Mouse (Mus musculus): Measurements from ENCODE around the gene Xntrpc. TPM values are rescaled to one million over a fixed set of nuclear protein-coding genes. Genes with fewer than 3 reads are reported as not detected.
"Not testable (repeated sequence)": the region's sequence is repeated elsewhere in the genome, so short reads cannot be mapped to it uniquely, and the experiment has no call there.

Gene Xntrpc
- total RNA-seq (2021) = 1 to 10 TPM; 1.2 TPM

DNA sequence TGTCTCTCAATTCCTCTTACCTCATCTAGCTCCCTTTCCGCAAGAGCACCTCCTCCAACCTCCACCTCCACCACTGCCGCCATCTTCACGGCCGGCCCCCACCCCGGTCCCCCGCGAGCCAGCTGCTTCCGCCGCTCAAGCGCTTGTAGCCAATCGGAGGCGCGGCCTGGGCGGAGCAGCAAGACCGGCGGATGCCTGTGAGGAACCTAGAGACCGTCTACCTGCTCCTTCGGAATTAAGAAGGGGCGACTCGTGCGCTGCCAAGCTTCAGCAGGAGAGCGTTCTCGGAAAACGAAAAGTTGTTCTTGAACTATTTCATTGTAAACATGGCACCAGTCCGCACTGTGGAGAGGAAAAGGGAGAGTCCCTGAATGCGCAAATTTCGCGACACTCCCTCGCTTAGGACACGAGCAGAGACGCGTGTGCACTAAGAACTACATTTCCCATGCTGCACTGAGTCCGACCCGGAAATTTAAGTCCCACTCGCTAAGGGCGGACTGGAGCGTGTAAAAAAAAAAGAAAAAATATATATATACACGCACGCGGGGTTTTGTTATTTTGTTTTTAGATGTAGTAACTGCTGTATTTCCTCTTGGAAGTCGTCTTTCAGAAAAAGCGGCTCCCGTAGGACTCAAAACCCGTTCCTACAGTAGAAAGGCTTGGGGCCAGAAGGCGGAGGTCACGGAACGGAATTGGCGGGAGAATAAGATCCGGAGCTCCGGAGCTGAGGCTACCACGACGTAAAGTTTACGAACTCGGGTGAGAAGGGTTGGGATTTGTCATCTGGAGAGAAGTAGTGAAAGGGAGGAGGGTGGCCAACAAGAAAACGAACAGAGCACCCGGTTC lies at the start of gene Xntrpc, which contains the start of the genes Rnf121 and Xndc1:
TSS of gene Xntrpc (plus strand) at position 668 of the 846 bp plus-strand sequence.
TSS of gene Rnf121 (minus strand) at position 424 of the 846 bp plus-strand sequence.
TSS of gene Xndc1 (plus strand) at position 466 of the 846 bp plus-strand sequence.
- peak; percentile 95 to 96 for DNase-seq (ENCODE audit: low spot score in 2 of 2)
- intact Hi-C loops (cut with DNase I) = no loop called here

DNA sequence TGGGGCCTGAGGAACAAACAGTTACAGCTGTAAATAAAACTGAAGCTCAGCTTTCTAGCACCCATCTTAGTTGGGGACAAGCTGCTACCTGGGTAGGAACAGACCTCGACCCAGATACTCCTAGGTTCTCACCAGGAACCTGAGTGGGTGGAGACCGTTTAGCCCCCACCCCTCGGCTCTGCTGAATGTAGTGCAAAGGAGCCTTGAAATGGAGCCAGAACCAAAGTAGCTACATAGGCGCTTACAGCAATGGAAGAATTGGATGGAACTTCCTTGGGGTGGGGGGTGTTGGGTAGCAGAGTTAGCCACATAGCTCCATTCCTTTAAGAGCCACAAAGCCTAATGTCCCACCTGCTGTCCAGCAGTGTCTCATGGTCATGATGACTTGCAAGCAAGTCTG lies 48.6 kb upstream of the Xntrpc start:
- intact Hi-C loops (cut with DNase I) = no loop called here
- DNase-seq (ENCODE audit: low spot score in 2 of 2) = no peak

DNA sequence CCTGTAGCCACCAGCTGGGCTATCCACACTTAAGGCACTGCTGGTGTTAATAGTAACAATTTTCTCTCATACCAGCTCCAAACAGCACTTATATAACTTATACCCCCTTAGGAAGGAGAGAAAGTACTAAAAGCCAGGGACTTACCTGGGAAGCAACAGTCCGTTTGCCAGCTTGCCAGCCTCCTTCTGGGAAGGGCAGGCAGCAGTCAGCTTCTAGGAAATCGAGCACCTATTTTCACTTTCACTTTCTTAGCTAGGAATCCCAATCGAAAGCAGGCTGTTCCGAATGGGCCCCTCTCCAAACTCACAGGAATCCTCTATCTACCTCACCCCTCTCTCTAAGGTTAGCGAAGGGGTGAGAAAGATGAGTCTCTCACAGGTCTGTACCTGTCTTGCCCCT lies 48.1 kb upstream of the Xntrpc start:
- DNase-seq (ENCODE audit: low spot score in 2 of 2) = no peak
- intact Hi-C loops (cut with DNase I) = no loop called here

DNA sequence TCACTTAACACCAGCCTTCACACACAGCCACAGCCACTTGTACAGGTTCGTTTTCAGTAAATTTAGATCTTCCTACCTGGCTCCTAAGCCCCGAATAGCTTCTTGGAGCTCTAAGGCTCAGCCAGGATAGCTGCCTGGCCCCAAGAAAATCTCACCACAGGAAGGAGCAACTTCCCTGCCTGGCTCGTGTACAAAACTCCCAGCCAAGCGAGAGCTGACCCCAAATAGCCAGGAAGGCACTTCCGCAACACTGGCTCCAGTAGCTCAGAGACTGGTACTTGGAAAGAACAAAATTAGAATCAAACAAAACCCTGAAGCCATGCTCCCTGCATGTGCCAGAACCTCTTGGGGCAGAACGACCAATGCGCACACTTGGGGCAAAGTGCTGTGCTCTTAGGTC lies 47.5 kb upstream of the Xntrpc start:
- intact Hi-C loops (cut with DNase I) = no loop called here
- DNase-seq (ENCODE audit: low spot score in 2 of 2) = no peak

DNA sequence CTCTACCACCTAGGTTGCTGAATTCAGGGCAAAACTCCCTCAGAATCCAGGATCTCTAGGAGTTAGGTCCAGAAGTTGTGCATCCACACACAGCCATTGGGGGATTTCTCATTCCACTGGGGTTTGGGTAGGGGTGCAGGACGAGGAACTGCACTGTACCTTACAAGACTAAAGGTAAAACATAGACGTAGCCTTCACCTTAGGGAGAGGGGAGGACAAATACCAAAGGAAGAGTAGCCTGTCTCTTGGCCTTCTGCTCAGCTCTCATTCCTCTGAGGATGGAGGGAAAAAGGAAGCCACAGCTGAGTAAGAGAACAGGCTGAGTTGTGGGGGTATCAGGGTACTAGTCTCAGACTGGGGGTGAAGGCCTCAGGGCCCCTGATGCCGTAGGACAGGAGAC lies 46.9 kb upstream of the Xntrpc start, which contains the start of gene Il18bp:
TSS of gene Il18bp (minus strand) at position 101 of the 400 bp plus-strand sequence.
- intact Hi-C loops (cut with DNase I) = no loop called here
- no peak for DNase-seq (ENCODE audit: low spot score in 2 of 2)

DNA sequence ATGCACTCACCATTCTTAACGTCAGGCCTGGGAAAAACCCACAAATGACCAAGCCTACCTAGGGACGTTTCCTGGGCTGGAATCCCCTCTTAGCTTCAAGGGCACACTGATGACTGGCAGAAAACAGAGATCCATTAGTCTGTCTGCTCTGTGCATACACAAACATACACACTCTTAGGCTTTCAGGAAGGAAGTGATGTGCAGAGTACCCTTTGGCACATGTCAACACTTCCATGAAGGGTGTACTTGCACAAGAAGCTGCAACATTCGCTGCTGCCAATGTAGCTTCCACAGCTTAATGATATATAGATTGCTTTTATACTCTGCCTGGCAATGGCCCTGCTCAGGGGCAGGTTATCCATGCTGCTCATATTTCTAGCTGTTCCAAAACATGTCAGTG lies 46.2 kb upstream of the Xntrpc start:
- DNase-seq (ENCODE audit: low spot score in 2 of 2) = no peak
- intact Hi-C loops (cut with DNase I) = no loop called here

DNA sequence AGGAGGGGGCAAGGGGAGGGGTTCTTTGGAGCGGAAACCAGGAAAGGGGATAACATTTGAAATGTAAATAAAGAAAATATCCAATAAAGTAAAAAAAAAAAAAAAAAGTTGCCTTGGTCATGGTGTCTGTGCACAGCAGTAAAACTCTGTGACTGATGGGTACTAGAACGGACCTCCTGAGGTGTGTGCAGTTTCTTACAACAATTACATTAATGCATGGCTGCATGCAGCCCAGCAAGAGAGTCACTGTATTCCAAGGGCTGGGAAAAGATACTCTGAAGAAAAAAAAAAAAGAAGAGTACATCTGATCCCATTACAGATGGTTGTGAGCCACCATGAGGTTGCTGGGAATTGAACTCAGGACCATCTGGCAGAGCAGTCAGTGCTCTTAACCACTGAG lies 44.6 kb upstream of the Xntrpc start:
- DNase-seq (ENCODE audit: low spot score in 2 of 2); intact Hi-C loops (cut with DNase I): not testable (repeated sequence)

DNA sequence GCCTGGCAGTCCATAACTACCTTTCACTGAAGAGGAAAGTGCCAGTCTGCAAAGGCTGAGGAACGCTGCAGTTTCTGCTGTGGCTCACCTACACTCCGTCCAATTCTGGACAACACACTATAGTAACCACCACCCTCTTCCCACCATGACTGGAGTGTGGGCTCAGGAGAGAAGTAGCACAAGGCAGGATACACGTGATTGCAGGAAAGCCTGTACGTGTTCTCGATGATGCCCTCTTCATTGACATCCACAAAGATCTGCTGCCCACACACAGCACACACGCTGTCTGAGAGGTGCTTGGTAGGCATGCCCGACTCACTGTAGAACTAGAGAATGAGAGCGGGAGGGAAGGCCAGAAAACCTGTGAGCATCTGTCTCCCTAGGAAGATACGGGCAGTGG lies 41.7 kb upstream of the Xntrpc start:
- intact Hi-C loops (cut with DNase I) = no loop called here
- peak in 1 of 2 experiments; percentile 51 for DNase-seq (ENCODE audit: low spot score in 2 of 2)

DNA sequence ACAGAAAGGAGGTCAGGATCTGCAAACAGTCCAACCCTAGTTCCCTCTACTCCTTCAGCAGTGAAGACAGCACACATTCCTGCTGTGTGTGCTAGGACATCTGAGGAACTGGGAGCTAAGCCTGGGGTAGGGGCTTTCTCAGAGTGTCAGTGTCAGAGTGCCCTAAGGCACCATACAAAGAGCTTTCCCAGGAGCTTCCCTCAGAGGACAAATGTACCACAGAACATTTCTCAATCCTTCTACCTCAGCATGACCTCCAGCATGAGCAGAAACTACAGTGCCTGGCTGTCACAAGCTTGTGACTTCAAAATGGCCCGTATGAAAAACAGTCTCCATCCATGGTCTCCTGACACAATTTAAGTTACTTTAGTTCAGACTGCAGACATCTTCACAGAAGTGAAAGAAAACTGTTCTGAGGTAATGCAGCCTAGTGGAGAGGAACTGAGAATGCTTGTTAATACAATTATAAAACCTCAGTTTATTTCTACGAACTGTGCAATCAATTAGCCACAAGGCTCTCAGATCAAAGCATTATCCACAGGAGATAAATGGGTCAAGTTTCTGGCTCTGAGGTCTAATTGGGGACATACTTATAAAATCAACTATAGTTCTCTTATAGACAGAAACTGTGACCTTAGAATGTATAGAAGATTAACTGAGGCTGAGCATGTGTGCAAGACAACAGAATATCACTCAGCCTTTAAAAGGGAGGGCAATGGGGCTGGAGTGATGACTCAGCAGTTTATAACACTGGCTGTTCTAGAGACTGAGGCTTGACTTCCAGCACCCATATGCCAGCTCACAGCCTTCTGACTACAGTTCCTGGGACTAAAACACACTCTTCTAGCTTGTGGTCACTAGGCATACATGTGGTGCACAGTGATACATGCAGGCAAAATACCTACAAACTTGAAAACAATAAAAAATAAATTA lies 40.1 kb upstream of the Xntrpc start:
- intact Hi-C loops (cut with DNase I) = no loop called here
- no peak for DNase-seq (ENCODE audit: low spot score in 2 of 2)

DNA sequence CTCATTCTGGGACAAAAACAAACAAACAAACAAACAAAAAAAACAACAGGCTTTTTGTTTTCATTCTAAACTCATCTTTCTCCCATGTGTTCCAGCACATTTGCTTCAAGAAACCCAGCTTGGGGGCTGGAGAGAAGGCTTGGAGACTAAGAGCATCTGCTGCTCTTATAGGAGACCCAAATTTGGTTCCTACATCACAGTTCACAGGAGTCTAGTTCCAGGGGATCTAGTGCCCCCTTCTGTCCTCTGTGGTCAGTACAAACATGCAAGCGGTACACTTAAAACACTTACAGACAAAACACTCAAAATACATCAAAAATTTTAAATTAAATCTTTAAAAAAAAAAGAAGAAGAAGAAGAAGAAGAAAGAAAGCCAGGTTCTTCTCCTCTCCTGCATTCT lies 30.6 kb upstream of the Xntrpc start:
- intact Hi-C loops (cut with DNase I) = no loop called here
- DNase-seq (ENCODE audit: low spot score in 2 of 2) = no peak

DNA sequence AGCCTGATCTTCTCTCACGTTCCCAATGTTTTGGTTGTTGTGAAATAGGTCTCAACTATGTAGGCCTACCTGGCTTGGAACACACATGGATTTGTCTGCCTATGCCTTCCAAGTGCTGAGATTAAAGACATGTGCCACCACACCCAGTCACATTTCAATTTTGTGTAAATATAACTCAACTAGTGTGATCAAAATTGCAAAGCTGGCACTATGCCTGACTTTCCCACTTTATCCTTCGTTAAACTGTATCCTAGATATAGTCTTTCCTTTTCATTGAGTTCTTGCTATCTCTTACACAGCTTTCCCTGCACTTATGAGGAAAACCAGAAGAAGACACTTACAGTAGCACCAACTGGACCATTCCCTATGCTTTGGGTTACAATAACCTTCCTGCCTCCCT lies 30.0 kb upstream of the Xntrpc start:
- intact Hi-C loops (cut with DNase I) = no loop called here
- no peak for DNase-seq (ENCODE audit: low spot score in 2 of 2)

DNA sequence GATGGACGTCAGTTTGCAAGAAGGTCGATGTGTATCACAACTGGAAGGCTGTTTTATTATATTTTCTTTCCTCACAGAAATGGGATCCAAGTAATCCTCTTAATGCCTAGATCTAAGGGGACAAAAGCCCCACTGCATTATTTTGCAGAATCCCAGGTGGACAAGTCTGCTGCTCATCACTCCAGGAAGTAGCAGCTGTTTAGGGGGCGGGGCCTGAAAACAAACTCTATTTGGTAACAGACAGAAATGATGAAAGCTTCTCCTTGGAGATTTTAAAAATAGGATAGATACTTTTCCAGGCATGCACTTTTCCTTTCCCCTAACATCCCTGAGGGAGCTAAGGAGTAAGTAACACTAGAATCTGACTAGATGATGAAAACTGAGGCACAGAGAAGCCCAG lies 28.2 kb upstream of the Xntrpc start:
- intact Hi-C loops (cut with DNase I) = no loop called here
- DNase-seq (ENCODE audit: low spot score in 2 of 2) = no peak

DNA sequence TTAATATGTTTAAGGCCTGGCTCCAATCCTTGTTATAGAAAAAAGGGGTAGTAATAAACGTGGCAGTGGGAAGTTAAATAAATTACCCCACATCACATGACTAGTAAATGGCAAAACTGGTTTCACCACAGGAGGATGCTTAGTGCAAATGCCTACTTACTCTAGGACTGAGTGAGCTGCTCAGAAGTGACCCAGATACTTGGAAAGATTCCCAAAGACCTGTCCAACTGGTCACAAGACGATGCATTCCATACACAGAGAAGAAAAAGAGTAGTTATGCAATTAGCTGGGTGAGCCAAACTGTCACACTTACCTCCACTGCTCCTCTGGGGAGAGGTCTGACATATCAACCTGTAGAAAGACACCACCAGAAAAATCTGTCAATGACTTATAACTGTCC lies 23.2 kb upstream of the Xntrpc start:
- no peak for DNase-seq (ENCODE audit: low spot score in 2 of 2)
- intact Hi-C loops (cut with DNase I) = no loop called here

DNA sequence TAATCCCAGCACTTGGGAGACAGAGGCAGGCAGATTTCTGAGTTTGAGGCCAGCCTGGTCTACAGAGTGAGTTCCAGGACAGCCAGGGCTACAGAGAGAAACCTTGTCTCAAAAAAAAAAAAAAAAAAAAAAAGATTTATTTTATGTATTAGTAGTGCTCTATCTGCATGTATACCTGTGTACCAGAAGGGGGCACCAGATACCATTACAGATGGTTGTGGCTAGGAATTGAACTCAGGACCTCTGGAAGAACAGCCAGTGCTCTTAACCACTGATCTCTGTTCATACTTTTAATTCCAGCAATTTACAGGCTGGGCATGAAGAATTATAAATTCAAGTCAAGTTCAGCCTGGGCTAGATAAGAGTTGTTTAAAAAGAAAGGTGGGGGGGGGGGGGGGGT lies 17.0 kb upstream of the Xntrpc start:
- DNase-seq (ENCODE audit: low spot score in 2 of 2); intact Hi-C loops (cut with DNase I): not testable (repeated sequence)

DNA sequence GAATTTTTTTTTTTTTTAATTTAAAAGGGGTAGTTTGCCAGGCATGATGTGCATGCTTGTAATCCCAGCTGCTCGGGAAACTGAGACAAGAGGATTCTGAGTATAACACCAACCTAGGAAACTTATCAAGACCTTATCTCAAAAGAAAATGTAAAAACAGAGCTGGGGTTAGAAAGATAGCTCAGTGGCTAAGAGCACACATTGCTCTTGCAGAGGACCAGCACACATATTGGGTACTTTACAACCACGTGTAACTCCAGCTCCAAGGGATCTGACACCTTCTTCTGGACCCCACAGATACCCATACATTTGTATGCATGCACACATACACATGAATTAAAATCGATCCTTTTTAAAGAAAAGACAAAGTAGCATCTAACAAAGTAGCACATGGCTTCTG lies 4.2 kb upstream of the Xntrpc start:
- no peak for DNase-seq (ENCODE audit: low spot score in 2 of 2)
- intact Hi-C loops (cut with DNase I) = no loop called here

DNA sequence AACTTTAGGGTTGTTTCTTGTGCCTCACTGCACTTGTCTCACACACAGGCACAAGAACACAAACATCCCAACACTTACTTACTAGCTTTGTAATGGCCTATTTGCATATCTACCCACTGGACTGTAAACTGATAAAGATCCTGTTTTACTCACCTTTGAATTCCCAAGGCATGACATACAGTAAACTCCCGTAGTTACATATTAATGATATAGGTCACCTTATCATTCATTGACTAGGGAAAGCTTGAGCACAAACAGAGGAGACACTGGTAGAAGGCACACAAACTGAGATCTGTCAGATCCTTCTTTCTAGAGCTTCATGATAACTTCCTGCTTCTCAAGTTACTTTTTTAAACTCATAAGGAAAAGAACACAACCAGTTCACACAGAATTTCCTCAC lies 3.3 kb upstream of the Xntrpc start:
- DNase-seq (ENCODE audit: low spot score in 2 of 2) = no peak
- intact Hi-C loops (cut with DNase I) = no loop called here

DNA sequence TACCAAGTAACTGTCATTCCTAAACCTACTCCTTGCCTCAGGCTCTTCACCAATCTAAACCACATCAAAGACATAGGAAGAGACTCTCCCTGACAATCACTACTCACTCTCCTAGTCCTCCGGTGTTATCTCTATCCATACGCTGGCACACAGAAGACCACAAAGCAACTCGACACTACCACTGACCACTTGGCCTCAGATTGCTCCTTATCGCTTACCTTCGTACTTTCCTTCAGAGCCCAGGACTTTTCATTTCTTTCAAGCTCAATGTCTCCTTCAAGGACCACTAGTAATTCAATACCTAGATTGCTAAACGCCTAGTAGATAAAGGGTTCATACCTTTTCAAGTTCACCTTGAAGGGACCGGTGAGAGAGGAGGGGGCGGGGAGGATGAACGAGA lies 1.6 kb upstream of the Xntrpc start:
- intact Hi-C loops (cut with DNase I) = no loop called here
- DNase-seq (ENCODE audit: low spot score in 2 of 2) = no peak

DNA sequence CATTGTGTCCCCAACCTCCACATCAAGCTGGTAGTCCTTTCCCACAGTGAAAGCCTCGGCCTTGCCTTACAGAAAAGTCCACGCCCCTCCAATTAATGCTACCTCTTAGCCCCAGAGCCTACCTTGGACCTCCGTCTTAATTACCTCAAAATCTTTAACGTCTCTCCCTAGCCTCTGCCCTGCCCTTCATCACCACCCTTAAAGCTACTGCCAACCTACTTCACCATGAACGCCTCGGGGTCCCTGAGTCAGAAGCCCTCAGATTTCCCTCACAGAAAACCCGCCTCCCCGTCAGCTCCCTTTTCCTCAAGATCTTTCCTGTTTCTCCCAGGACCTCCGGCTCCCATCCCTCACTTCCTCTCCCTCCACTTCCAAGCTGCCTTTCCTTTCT lies 863 bp upstream of the Xntrpc start:
- no peak for DNase-seq (ENCODE audit: low spot score in 2 of 2)
- intact Hi-C loops (cut with DNase I) = no loop called here

DNA sequence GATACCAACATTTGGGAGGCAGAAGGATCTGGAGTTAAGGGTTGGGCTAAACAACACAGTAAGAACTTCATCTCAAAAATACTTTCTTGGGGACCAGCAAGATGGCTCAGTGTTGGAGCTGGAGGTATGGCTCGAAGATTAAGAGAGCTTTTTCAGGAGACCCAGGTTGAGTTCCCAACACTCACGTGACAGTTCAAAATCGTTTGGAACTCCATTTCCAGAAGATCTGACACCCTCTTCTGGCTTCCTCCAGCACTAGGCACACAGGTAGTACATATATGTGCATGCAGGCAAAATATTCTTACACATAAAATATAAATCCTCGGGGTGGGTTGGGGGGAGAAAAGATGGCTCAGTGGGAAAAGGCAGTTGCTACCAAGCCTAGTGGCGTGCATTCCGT lies 850 bp downstream of the Xntrpc start:
- intact Hi-C loops (cut with DNase I) = no loop called here
- DNase-seq (ENCODE audit: low spot score in 2 of 2) = no peak

DNA sequence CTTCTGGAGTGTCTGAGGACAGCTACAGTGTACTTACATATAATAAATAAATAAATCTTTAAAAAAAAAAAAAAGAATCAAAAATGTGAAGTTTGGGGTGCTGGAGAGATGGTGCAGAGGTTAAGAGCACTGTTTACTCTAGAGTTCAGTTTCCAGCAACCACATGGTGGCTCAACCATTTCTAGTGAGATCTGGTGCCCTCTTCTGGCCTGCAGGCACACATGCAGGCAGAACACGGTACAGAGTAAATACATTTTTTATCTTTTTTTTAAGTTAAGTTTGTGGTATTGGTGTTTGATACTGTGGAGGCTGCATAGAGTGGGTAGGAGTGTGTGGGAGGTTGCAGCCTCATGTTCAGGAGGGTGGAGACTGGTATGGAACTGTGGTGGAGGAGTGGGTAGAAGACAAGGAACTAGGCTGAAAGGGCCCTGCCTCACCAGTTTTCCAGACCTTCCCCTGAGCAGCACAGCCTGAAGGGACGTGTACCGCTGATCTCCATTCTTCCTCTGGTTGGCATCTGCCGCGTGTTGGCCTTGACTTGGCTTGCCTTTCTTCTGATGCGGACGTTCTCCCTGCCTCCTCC lies 11.3 kb downstream of the Xntrpc start:
- DNase-seq (ENCODE audit: low spot score in 2 of 2) = no peak
- intact Hi-C loops (cut with DNase I) = loop anchor here (5.0 kb wide), 2 partner anchors 80 to 425 kb away; no protein-coding TSS in a partner anchor

Measured in left cerebral cortex, postnatal 36 days (tissue).